Mouse (Mus musculus): ENCODE data around the gene Map2k5.

Map2k5 gene

DNA sequence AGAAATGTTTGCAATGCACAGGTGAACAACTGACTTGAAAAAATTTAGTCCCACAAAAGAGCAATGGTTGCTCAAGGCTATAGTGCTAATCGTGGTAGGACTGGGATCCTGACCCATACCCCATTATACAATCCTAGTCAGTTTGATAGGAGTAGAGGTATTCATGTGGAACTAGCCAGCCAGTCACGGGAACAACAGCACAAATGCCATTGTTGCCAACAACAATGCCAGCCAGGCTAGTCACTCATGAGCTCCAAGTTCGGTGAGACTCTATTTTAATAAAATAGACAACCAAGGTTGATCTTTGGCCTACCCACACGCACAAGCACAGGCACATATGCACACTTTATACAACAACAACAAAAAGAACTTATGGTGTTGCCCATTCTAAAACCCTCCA, 120.0 kb downstream of the Map2k5 start:
- DNase-seq (ENCODE audit: low spot score), result no peak

DNA sequence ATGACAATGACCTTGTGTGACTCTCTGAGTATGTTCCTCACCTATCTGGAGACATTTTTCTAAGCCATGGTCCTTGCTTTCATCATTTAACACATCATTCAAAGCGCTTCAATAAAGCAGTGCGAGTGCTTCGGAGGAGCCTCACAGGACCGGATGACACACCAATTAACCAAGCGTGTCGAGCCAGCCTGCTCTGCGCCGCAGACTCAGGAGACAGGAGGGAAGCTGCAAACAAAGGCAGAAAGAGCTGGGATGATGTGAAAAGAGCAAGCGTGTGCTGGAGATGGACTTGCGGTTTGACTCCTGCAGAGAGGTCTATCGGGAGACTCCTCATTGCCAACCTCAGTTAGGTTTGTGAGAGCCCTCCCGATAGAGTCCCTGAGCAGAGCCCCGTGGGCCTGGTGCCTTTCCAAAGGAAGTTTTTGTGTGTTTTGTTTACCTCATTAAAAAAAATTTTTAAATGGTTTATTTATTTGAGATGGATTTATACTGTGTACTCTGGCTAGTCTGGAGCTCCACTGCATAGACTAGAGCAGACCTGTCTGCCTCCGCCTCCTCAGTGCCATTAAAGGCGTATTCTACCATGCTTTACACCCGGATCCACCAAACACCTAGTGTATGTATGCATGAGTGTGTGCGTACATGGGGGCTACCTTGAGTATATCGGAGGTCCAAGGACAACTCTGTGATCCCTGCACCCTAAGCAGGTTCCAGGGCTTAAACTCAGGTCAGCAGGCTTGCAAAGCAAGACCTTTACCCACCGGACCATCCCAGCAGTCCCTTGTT, 126.7 kb downstream of the Map2k5 start:
- DNase-seq (ENCODE audit: low spot score), result no peak

DNA sequence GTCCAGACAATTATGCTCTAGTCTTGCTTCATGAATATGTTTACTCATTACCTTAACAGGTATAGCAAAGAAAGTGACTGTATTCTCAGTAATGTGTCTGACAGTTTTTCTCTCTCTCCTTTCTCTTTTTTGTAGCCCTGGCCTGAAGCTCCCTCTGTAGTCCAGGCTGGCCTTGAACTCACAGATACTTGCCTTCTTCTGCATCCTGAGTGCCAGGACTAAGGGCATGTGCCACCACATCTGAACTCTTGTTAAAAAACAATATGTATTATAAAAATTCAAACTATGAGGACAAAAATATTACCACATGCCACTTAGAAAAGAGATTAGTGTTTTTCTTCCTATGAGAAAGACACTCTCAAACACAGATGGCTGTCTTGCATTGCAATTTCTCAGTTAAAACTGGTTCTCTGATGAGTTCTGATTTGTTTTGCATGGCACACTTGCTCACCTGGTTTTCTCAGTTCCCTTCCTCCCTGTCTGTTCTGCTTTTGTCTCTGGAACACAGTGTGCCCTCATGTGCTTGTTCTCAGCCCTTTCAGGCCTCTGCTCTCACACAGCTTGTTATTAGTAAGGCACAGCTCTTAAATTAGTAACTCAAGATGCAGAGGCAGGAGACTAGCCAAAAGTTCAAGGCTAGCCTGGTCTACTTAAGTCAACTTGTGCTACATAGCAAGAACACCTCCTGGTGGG, 129.5 kb downstream of the Map2k5 start:
- no peak for DNase-seq (ENCODE audit: low spot score)

DNA sequence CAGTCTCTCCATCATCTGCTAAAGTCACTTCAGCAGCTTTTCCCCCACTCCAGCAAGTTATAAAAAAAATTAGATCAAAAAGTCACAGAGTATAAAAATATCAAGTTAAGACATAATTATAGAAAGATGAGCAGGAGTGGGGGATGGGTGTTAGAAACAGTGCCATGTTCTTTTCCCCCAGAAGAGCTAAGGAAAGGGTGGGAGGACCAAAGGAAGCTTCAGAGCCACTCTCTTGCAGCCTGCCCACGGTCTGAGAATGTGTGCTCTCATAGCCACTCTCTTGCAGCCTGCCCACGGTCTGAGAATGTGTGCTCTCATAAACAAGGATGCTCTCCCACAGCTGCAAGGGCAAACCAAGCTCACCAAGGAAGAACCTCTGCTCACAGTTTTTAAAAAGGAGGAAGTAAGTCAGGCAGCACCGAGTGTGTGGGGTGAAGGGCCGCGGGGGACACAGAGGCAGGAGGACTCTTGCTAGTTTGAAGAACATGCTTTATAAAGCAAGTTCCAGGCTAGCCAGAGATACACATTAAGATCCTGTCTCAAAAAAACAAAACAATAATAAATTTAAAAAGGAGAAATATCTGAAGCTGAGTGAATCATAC, 131.0 kb downstream of the Map2k5 start:
- DNase-seq (ENCODE audit: low spot score), result peak; percentile 11

GRCm38 (mm10) chr9:63241961-63242360, 135.7 kb downstream of the Map2k5 start:
- no peak for DNase-seq (ENCODE audit: low spot score)

GRCm38 (mm10) chr9:63241241-63241640, 136.5 kb downstream of the Map2k5 start:
- no peak for DNase-seq (ENCODE audit: low spot score)

DNA sequence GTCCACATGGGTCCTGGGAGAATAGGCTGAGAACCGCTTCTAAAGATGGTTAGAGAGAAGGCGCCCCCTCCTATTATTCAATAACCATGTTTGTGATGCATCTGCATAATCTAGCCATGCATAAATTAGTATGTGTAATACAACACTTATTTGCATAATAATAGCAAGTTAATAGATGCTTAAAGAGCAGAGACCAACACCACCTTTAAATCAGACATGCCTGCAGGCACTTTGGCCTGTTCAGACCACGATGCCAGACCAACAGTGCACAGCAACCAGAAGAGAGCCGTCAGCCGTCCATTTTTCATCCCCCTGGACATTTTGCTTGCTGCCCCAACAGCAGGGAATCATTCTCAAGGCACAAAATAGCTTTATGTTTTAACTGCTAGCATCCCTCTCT, 143.3 kb downstream of the Map2k5 start:
- DNase-seq (ENCODE audit: low spot score), result no peak

DNA sequence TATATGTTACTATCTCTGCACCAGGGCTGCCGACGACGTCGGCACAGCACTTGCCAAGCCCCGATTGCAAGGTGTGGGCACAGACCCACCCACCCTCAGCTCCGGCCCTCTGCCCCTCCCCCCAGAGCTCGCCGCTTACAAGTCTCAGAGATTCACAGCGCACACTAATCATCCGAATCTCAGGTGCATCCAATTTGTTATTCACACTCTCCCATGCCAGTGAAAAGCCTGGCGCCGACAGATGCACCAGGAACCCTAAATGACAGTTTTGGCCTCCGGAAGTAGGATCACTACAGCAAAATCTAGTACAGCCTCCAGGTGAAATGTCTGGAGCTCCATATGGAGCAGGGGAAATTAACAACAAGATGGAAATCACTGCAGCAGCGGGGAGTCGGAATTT, 147.4 kb downstream of the Map2k5 start:
- DNase-seq (ENCODE audit: low spot score), result no peak

DNA sequence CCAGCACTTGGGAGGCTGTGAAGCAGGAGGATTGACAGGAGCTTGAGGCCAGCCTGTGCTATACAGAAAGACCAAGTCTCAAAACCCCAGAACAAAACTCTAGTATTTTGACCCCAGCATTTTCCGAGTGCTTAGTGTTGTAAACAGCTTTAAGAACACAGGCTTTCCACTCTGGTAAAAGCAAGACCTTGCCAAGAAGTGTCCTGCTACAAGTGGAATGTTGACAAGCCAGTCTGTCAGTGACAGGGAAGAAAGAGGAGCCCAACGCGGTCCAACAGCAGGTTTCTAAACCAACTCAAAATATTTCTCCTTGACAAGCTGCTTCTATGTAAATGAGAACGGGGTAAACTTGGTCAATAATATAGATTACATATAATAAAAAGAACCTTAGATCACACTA, 148.6 kb downstream of the Map2k5 start:
- no peak for DNase-seq (ENCODE audit: low spot score)

GRCm38 (mm10) chr9:63222161-63222560, 155.5 kb downstream of the Map2k5 start:
- no peak for DNase-seq (ENCODE audit: low spot score)

GRCm38 (mm10) chr9:63219851-63220250, 157.9 kb downstream of the Map2k5 start:
- no peak for DNase-seq (ENCODE audit: low spot score)

- DNase-seq (ENCODE audit: low spot score), result no peak
Measured at GRCm38 (mm10) chr9:63215031-63215430, 162.7 kb downstream of the Map2k5 start.

GRCm38 (mm10) chr9:63206769-63207276, 170.9 kb downstream of the Map2k5 start:
- DNase-seq (ENCODE audit: low spot score), result no peak

- DNase-seq (ENCODE audit: low spot score), result no peak
Measured at GRCm38 (mm10) chr9:63203461-63203860, 174.2 kb downstream of the Map2k5 start.

- DNase-seq (ENCODE audit: low spot score), result no peak
Measured at GRCm38 (mm10) chr9:63201376-63202323, 176.1 kb downstream of the Map2k5 start.

GRCm38 (mm10) chr9:63197252-63197651, 180.4 kb downstream of the Map2k5 start:
- DNase-seq (ENCODE audit: low spot score), result no peak

DNA sequence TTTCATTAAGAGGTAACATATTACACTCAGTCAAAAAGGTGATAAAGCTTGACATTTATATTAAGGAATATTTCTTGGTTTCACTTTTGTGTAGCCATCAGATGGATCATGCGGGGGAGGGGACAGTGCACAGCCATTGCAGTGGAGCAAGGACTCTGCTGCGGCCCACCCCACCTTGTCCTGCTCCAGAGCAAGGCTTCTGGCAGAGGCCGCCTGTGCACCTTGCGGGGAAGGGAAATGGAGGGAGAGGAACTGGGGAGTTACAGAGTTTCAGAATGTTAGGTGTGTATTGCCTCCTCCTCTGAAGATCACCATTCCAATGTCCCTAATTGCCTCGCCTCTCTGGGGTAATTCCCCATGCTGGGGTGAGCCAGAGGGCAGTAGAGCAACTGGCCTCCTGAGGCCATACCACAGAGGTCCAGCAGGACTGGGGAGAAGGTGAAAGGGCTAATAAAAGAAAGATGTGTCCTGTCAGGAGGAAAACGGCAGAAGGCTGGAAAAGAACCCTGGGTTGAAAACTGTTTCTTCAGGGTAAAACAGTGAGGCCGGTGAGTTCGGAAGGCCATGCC, 181.5 kb downstream of the Map2k5 start:
- no peak for DNase-seq (ENCODE audit: low spot score)

GRCm38 (mm10) chr9:63195523-63195922, 182.2 kb downstream of the Map2k5 start:
- DNase-seq (ENCODE audit: low spot score), result no peak

DNA sequence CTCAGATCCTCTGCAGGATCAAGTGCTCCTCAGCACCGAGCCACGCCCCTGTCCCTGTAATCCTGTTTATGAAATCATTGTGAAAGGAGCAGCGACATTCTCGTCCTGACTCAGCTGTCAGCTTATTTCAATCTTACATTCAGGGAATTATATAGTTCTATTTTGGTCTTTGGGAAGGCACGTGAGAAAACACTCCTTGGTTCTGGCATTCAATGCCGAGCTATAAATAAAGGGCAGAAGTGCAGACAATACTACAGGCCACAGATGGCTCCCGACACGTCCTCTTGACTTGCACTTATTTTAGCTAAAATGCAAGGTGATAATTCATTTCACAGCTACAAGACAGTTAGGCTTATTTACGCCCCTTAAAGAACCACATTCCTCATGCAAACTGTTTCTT, 182.9 kb downstream of the Map2k5 start:
- DNase-seq (ENCODE audit: low spot score), result no peak

- no peak for DNase-seq (ENCODE audit: low spot score)
Measured at GRCm38 (mm10) chr9:63192809-63193208, 184.9 kb downstream of the Map2k5 start.

DNA sequence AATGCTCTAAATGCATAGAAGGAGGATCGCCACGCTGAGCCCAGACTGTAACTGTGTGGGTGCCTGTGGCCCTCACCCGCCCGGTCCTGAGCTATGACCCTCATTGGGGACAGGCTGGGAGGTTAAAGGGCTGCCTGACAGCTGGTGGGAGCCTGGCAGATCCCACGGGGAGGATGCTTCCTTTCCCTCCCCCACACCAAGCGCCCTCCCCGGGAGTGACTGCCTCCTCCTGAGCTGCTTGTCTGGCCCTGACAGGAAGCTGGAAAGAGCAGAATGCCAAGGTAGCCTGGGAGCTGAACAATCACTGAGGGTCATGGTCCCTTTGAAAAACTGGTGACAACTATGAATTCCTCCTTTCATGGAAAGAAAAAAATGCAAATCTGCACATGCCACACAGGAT, 190.4 kb downstream of the Map2k5 start:
- DNase-seq (ENCODE audit: low spot score), result no peak

DNA sequence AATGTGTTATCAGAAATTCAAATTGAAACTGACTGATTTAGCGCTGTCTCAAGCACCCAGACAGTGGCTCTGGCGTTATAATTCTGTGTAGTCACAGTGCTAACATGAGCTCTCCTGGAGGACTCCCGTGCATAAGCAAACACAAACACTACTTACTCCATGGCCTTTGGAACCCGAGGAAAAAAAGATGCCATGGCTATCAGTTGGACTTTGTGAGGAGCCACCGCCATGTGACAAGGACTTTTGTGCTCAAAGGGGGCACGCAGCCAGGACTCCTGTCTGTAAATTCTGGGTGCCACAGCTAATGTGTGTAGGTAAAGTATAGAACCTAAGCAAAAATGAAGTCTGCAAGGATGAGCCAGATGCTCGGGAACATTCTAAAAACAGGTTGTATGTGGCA, 192.5 kb downstream of the Map2k5 start:
- no peak for DNase-seq (ENCODE audit: low spot score)
